ENCODE assay signal across 8 mouse cellular contexts in the genomic region with DNA sequence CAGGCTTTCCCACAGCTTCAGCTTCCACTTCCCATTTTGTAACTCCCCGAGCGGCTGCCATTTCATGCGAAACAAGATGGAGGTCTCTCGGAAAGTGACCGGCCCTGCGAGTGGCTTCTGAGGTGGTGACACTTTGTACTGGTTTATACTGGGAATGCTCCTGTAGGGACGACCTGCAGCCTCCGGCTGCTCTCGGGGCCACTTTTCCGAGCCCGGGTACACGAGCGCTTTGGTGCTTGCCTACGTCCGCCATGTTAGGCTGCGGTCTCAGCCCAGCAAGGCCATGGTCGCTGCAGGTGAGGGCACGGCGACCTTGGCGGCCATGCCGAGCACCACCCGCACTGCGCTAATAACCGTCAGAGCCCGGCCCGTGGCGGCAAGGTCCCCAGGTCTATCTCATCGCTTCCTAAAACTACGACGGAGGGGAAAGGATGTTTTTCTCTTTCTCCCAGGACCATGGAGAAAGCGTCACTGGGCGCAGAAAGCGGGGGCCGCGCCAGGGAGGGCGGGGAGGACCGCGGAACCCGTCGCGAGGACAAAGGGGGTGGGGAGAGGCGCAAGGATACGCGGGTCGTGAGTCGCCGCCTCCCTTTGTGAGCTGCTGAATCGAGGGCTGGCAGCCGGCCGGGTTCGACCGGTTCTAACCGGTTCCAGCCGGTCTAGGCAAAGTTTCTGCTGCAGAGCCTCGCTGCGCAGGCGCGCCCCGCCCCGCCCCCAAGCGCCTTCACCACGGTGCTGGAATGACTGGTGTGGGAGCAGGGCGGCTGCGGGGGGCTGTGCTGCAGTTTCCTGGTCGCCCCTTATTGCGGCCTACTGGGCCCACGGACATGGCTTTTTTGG. TPM values are rescaled to one million over a fixed set of nuclear protein-coding genes. Genes with fewer than 3 reads are reported as not detected.
DNase-seq lines count a peak whose midpoint lies in the region; ATAC-seq and TF ChIP-seq lines count a peak whose summit lies in the region.

No protein-coding gene starts in this region.

- DNase-seq in CH12.LX (ENCODE audit: extremely low read depth): peak; percentile 97
- DNase-seq in c-Kit-positive CD71-negative TER-119-negative erythroid progenitor cells, embryonic 14.5 days (ENCODE audit: low read depth): peak; percentile 96
- peak; percentile 99 for DNase-seq in forebrain, embryonic 10.5 days (ENCODE audit: extremely low spot score, low spot score)
- peak; percentile 100 for DNase-seq in kidney, postnatal 25 days
- peak; percentile 99 for DNase-seq in liver, embryonic 13.5 days
- DNase-seq in natural killer cell, adult 2 months (ENCODE audit: low spot score in 2 of 2): peak; percentile 99

- ATAC-seq in heart, embryonic 15.5 days (replicated peaks; ENCODE audit: insufficient number of reproducible peaks, insufficient read depth, low FRiP score, low read depth): peak; percentile 96
- peak; percentile 89 for ATAC-seq in liver, embryonic 13.5 days (ENCODE audit: low read depth)
- ATAC-seq in stomach, embryonic 14.5 days (ENCODE audit: insufficient number of reproducible peaks, insufficient read depth, low FRiP score, low read depth): peak; percentile 95

- TF ChIP-seq RAD21 in CH12.LX (IDR thresholded peaks at IDR 0.05; ENCODE audit: low read depth, low read length): no peak

- peak overlapping the region; percentile 94 for H3K9ac ChIP-seq in CH12.LX (ENCODE audit: insufficient read depth, low read depth)
- H3K9ac ChIP-seq in heart, embryonic 15.5 days: peak overlapping the region; percentile 85
- H3K9ac ChIP-seq in liver, embryonic 13.5 days: peak overlapping the region; percentile 99
- peak overlapping the region; percentile 90 for H3K9ac ChIP-seq in stomach, embryonic 14.5 days (replicated peaks; ENCODE audit: low read depth, low read length)

- H3K4me3 ChIP-seq in CH12.LX (replicated peaks in 1 of 3; ENCODE audit: low read depth in 2 of 3, low read length in 2 of 3, poor library complexity in 1 of 3): peak overlapping the region; percentile 55 to 98 (median 65)
- peak overlapping the region; percentile 98 for H3K4me3 ChIP-seq in forebrain, embryonic 10.5 days
- peak overlapping the region; percentile 69 for H3K4me3 ChIP-seq in heart, embryonic 15.5 days
- peak overlapping the region; percentile 94 for H3K4me3 ChIP-seq in liver, embryonic 13.5 days (replicated peaks)
- peak overlapping the region; percentile 53 for H3K4me3 ChIP-seq in stomach, embryonic 14.5 days (ENCODE audit: low read depth, low read length)

- dilution Hi-C loops in CH12.LX (cut with MboI; ENCODE audit: extremely low pct_ligation_motif_present, extremely low pct_unique_long_range_greater_than_20kb, low sequenced_read_pairs): no loop called here

- peaks cover 36% of the 10 kb centered on the region for H3K79me2 ChIP-seq in CH12.LX (replicated peaks; ENCODE audit: control insufficient read depth, extremely low read depth, insufficient read depth, poor library complexity, severe bottlenecking)

- in situ Hi-C loops in CH12.LX (cut with MboI; ENCODE audit: low pct_ligation_motif_present, low pct_unique_long_range_greater_than_20kb, low sequenced_read_pairs): no loop called here

- no peak for TF ChIP-seq EP300 in CH12.LX (IDR thresholded peaks at IDR 0.05; ENCODE audit: low read length)

- no peak for TF ChIP-seq CTCF in CH12.LX (conservative IDR thresholded peaks at IDR 0.05 in 1 of 2, IDR thresholded peaks at IDR 0.05 in 1 of 2; ENCODE audit: low read depth in 2 of 2, low read length in 2 of 2)

- no peaks in the 10 kb centered on the region for H3K27me3 ChIP-seq in CH12.LX (replicated peaks)
- no peaks in the 10 kb centered on the region for H3K27me3 ChIP-seq in forebrain, embryonic 10.5 days (ENCODE audit: poor library complexity, severe bottlenecking)
- no peaks in the 10 kb centered on the region for H3K27me3 ChIP-seq in heart, embryonic 15.5 days
- H3K27me3 ChIP-seq in liver, embryonic 13.5 days: no peaks in the 10 kb centered on the region
- no peaks in the 10 kb centered on the region for H3K27me3 ChIP-seq in stomach, embryonic 14.5 days (ENCODE audit: control insufficient read depth, insufficient read depth, low read length)

- peak; percentile 73 for TF ChIP-seq POLR2A in CH12.LX (IDR thresholded peaks at IDR 0.05; ENCODE audit: low read depth, low read length)

- H3K27ac ChIP-seq in CH12.LX (ENCODE audit: insufficient read depth, low read depth): peak overlapping the region; percentile 91
- peak overlapping the region; percentile 98 for H3K27ac ChIP-seq in forebrain, embryonic 10.5 days
- peak overlapping the region; percentile 99 for H3K27ac ChIP-seq in heart, embryonic 15.5 days
- peak overlapping the region; percentile 99 for H3K27ac ChIP-seq in liver, embryonic 13.5 days
- peak overlapping the region; percentile 100 for H3K27ac ChIP-seq in stomach, embryonic 14.5 days (ENCODE audit: low read length)

- no peaks in the 10 kb centered on the region for H3K9me3 ChIP-seq in CH12.LX (replicated peaks; ENCODE audit: low read length)
- no peaks in the 10 kb centered on the region for H3K9me3 ChIP-seq in forebrain, embryonic 10.5 days
- no peaks in the 10 kb centered on the region for H3K9me3 ChIP-seq in heart, embryonic 15.5 days (replicated peaks)
- no peaks in the 10 kb centered on the region for H3K9me3 ChIP-seq in liver, embryonic 13.5 days (replicated peaks)
- no peaks in the 10 kb centered on the region for H3K9me3 ChIP-seq in stomach, embryonic 14.5 days (ENCODE audit: control insufficient read depth, low read depth, low read length)

- WGBS in forebrain, embryonic 10.5 days: under 1% methylated on average over 67 of the region's 67 CpGs
- under 1% methylated on average over 67 of the region's 67 CpGs for WGBS in heart, embryonic 15.5 days
- under 1% methylated on average over 67 of the region's 67 CpGs for WGBS in liver, embryonic 13.5 days (ENCODE audit: insufficient replicate concordance)
- under 1% methylated on average over 67 of the region's 67 CpGs for WGBS in stomach, embryonic 14.5 days

- peak overlapping the region; percentile 90 for H3K4me2 ChIP-seq in CH12.LX (ENCODE audit: insufficient read depth, low read depth, poor library complexity, severe bottlenecking)
- peak overlapping the region; percentile 85 for H3K4me2 ChIP-seq in heart, embryonic 15.5 days
- peak overlapping the region; percentile 89 for H3K4me2 ChIP-seq in liver, embryonic 13.5 days
- H3K4me2 ChIP-seq in stomach, embryonic 14.5 days (replicated peaks; ENCODE audit: low read depth, low read length): peak overlapping the region; percentile 93

- peaks cover 15 to 32% of the 10 kb centered on the region in 2 experiments for H3K4me1 ChIP-seq in CH12.LX (ENCODE audit: control insufficient read depth in 1 of 2, insufficient read depth in 2 of 2)
- peaks cover 60% of the 10 kb centered on the region for H3K4me1 ChIP-seq in forebrain, embryonic 10.5 days
- peaks cover 43% of the 10 kb centered on the region for H3K4me1 ChIP-seq in heart, embryonic 15.5 days (replicated peaks)
- H3K4me1 ChIP-seq in liver, embryonic 13.5 days (replicated peaks): peaks cover 52% of the 10 kb centered on the region
- H3K4me1 ChIP-seq in stomach, embryonic 14.5 days (ENCODE audit: control insufficient read depth, insufficient read depth, low read length): peaks cover 30% of the 10 kb centered on the region

- peaks cover 16 to 30% of the 10 kb centered on the region in 2 experiments for H3K36me3 ChIP-seq in CH12.LX (replicated peaks in 1 of 2; ENCODE audit: control insufficient read depth in 1 of 2, insufficient read depth in 1 of 2, low read length in 1 of 2)
- peaks cover 29% of the 10 kb centered on the region for H3K36me3 ChIP-seq in forebrain, embryonic 10.5 days (replicated peaks)
- H3K36me3 ChIP-seq in heart, embryonic 15.5 days: peaks cover 8% of the 10 kb centered on the region; the same call in 1 of the 2 replicates
- H3K36me3 ChIP-seq in liver, embryonic 13.5 days: peaks cover 27% of the 10 kb centered on the region
- peaks cover 17% of the 10 kb centered on the region; the same call in 1 of the 2 replicates for H3K36me3 ChIP-seq in stomach, embryonic 14.5 days (ENCODE audit: control insufficient read depth, insufficient read depth, low read length)

TF ChIP-seq in CH12.LX, 34 proteins besides CTCF, POLR2A, EP300 and RAD21:
- TF ChIP-seq UBTF (IDR thresholded peaks at IDR 0.05; ENCODE audit: low read depth, low read length) (peak; percentile 87), POLR2AphosphoS2 (IDR thresholded peaks at IDR 0.05; ENCODE audit: low read depth, low read length) (no peak)

RNA-seq across cellular contexts. Expression of a gene that starts 32.0 kb away (rescaled TPM):
- 49.8 and 55.0 TPM in 2 replicates for total RNA-seq in CH12.LX (2012; rRNA removed)
- 35.1 and 37.6 TPM in 2 replicates for total RNA-seq in CH12.LX (2014; rRNA removed)
- polyA plus RNA-seq in CH12.LX (2012; ENCODE audit: insufficient read length, low read depth): 49.1 and 56.1 TPM in 2 replicates
- polyA plus RNA-seq in forebrain, embryonic 10.5 days (2016; fragmentation: Nextera tagmentation; extraction: Ambion mirVana): 63.4 and 64.6 TPM in 2 replicates
- 53.5 and 65.9 TPM in 2 replicates for polyA plus RNA-seq in heart, embryonic 15.5 days (2015; fragmentation: Nextera tagmentation; extraction: Ambion mirVana)
- polyA plus RNA-seq in liver, embryonic 13.5 days (2015; fragmentation: Nextera tagmentation; extraction: Ambion mirVana): 25.2 and 27.5 TPM in 2 replicates
- polyA plus RNA-seq in stomach, embryonic 14.5 days (2014; fragmentation: Nextera tagmentation; extraction: Ambion mirVana): 67.6 and 72.1 TPM in 2 replicates

Comparison
In these comparisons a context has a peak if more than half of its experiments do, and no peak if none do; other contexts are left out.
1. Peak in every context shown above with its lines: DNase-seq, ATAC-seq, H3K4me3 ChIP-seq and H3K27ac ChIP-seq.